Mouse (Mus musculus): Measurements from ENCODE around the gene Ormdl2.

- TF ChIP-seq CTCF (IDR thresholded peaks at IDR 0.05; ENCODE audit: borderline replicate concordance, insufficient read depth, low read length) (no peak), POLR2A (IDR thresholded peaks at IDR 0.05; ENCODE audit: low read depth, low read length) (no peak)
These were observed 18.1 kb downstream of the Ormdl2 start for GRCm38 (mm10) chr10:128803361-128803760.
